In genomic region chr16:9607432-9607831, GRCm38 (mm10) we compare ENCODE assay signal across 18 mouse cellular contexts.
A peak's percentile ranks its signal among the peaks of the same experiment; 100 is the strongest.
DNase-seq lines count a peak whose midpoint lies in the region; ATAC-seq and TF ChIP-seq lines count a peak whose summit lies in the region.
"Had no signal": no experiment of that assay in that cellular context is flagged by ENCODE, and none has a peak within 500 bp of the region (broad histone marks: within the 10 kb centered on the region; RNA-seq: fewer than 3 reads in every experiment).

No protein-coding gene starts in this region.

- ATAC-seq in liver, embryonic 14.5 days (ENCODE audit: insufficient read depth) = no peak
- ATAC-seq: forebrain, embryonic 14.5 days had no signal

- no peaks in the 10 kb centered on the region for H3K9me3 ChIP-seq in liver, embryonic 14.5 days (ENCODE audit: control insufficient read depth, low read length)
- H3K9me3 ChIP-seq: embryonic facial prominence, embryonic 10.5 days; forebrain, embryonic 10.5 days; hindbrain, embryonic 15.5 days had no signal

- H3K4me1 ChIP-seq in liver, embryonic 14.5 days (replicated peaks; ENCODE audit: control insufficient read depth in 2 of 2, insufficient read depth in 2 of 2, low read length in 1 of 2) = peaks cover 0 to 1% of the 10 kb centered on the region in 2 experiments; a peak in 1 of 4 replicates
- H3K4me1 ChIP-seq: embryonic facial prominence, embryonic 10.5 days; forebrain, embryonic 10.5 days; heart, embryonic 12.5 days; hindbrain, embryonic 15.5 days had no signal

- TF ChIP-seq EP300 in liver, embryonic 14.5 days (IDR thresholded peaks at IDR 0.05; ENCODE audit: low read depth) = no peak

- peak; percentile 1 for DNase-seq in kidney, adult 9 months
- DNase-seq in kidney, postnatal 4 days = no peak
- peak in 2 of 3 experiments; percentile 2 to 4 for DNase-seq in liver, embryonic 14.5 days (ENCODE audit: low read depth in 3 of 3, low spot score in 3 of 3)
- DNase-seq in liver = no peak
- peak; percentile 0 for DNase-seq in embryo, embryonic 9.5 days (ENCODE audit: extremely low spot score)
- no peak for DNase-seq in cerebellum, adult 18-20 months
- DNase-seq in spleen, adult 12 weeks (ENCODE audit: low spot score) = no peak
- DNase-seq: adrenal gland, postnatal 14 days; cerebellum, adult 2 months; cerebellum, postnatal 10 days; gastrocnemius, adult 2 months; gastrocnemius, postnatal 25 days had no signal

- TF ChIP-seq CTCF in liver, embryonic 14.5 days (IDR thresholded peaks at IDR 0.05; ENCODE audit: low read depth) = no peak

- H3K4me3 ChIP-seq in liver, embryonic 14.5 days (ENCODE audit: insufficient read depth in 1 of 2, low read depth in 2 of 2, low read length in 2 of 2) = no peak overlapping the region
- H3K4me3 ChIP-seq: embryonic facial prominence, embryonic 10.5 days; erythroblast, embryonic 14.5 days; forebrain, embryonic 10.5 days; gastrocnemius, adult 2 months; heart, embryonic 12.5 days; hindbrain, embryonic 15.5 days had no signal

- no peaks in the 10 kb centered on the region for H3K27me3 ChIP-seq in liver, embryonic 14.5 days (ENCODE audit: control insufficient read depth, insufficient read depth, low read length)
- H3K27me3 ChIP-seq: heart, embryonic 12.5 days; hindbrain, embryonic 15.5 days had no signal

- H3K27ac ChIP-seq in liver, embryonic 14.5 days = no peak overlapping the region
- H3K27ac ChIP-seq: embryonic facial prominence, embryonic 10.5 days; forebrain, embryonic 10.5 days; gastrocnemius, adult 2 months; hindbrain, embryonic 15.5 days had no signal

- H3K36me3 ChIP-seq in liver, embryonic 14.5 days (replicated peaks; ENCODE audit: control insufficient read depth, insufficient read depth, low read depth) = no peaks in the 10 kb centered on the region
- H3K36me3 ChIP-seq: embryonic facial prominence, embryonic 10.5 days; forebrain, embryonic 10.5 days; heart, embryonic 12.5 days; hindbrain, embryonic 15.5 days had no signal

- H3K9ac ChIP-seq in liver, embryonic 14.5 days (replicated peaks) = no peak overlapping the region
- H3K9ac ChIP-seq: heart, embryonic 12.5 days; hindbrain, embryonic 15.5 days had no signal

- no peak overlapping the region for H3K4me2 ChIP-seq in liver, embryonic 14.5 days (ENCODE audit: low read depth)
- H3K4me2 ChIP-seq: heart, embryonic 12.5 days; hindbrain, embryonic 15.5 days had no signal

- WGBS in liver, embryonic 14.5 days (ENCODE audit: insufficient replicate concordance) = 58% methylated on average over 2 of the region's 2 CpGs

Comparison
In these comparisons a context has a peak if more than half of its experiments do, and no peak if none do; other contexts are left out.
1. DNase-seq: peak in kidney, adult 9 months (single experiment), liver, embryonic 14.5 days (2 of 3) and embryo, embryonic 9.5 days (single experiment); none in kidney, postnatal 4 days (0 of 2), liver (single experiment), cerebellum, adult 18-20 months (0 of 2) and spleen, adult 12 weeks (single experiment).